Mouse (Mus musculus): ENCODE measurements at regions not wholly inside any gene's neighbourhood (a gene's known extent, or its start where the extent isn't known, plus 50 kb on each side); places are given as distances from the start of the nearest gene placed in this dataset.

DNA sequence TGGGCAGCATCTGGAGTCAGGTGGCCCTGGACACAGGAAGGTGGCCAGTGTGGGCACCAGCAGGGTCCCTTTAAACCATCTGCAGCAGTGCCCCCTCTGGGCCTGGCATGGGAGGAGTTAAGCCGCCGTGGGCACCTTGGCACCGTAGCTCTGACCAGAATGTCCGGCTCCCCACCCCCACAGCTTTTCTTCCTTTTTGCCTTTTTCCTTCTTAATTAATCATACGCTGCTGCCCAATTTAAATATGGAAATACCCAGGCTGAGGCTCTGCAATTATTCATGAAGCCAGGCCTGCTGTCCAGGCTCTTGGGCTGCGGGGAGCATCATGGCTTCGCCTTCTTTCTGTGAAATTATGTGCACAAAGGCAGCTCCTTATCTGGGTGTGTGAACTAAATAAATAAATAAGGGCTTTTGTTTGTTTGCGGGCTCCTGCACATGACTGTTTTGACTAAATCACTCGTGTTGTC lies 70.6 kb upstream of the Wnt7b start:
- TF ChIP-seq CTCF (IDR thresholded peaks at IDR 0.05; ENCODE audit: extremely low read depth, insufficient read depth, insufficient read length, insufficient replicate concordance) (no peak), POLR2A (IDR thresholded peaks at IDR 0.05; ENCODE audit: low read depth, low read length) (no peak)

Data from spleen, adult 2 months (tissue).